Mouse (Mus musculus) urinary bladder, adult 18-20 months (tissue): Measurements from ENCODE around the gene Hist1h4h.
"Not testable (repeated sequence)": the region's sequence is repeated elsewhere in the genome, so short reads cannot be mapped to it uniquely, and the experiment has no call there.

Source experiments
- DNase-seq, 2 experiments: peaks; one replicate each; pipeline ENCODE4 v3.0.0; 2022; ENCODE audit warnings: low spot score in 2 of 2, mixed read lengths in 2 of 2

Gene Hist1h4h

DNA sequence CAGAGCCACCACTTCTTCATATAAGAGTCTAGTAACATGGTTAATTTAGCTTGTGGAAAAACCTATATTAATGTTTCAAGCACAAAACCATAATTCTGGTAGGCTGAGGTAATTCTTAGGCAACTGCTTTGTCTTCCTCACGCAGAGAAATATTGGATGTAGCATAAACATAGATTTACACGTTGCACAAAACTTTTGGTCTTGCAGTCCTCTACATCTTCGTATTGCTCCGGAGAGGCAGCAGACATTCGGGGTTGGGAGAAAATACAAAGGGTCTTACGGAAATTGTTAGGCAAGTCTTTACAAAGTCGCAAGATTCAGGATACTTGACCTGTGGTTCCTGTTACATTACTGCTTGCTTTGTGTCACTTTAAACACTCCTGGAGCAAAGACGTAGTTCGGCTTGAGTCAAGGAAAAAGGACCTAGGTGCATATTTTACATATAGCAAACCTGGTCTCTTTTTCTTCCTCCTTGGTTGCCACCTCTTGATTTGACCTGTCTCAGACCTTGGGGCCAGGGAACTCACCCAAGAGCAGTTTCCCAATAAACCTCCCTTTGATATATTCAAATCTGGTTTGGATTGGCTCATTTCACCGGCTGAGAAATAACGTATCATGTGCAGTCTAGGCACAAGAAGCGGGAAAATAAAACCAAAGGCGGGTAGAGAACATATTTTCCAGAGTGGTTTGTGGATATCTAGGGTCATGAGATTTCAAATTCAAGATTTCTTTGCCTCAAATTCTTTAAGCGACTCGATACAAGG lies 3.7 kb downstream of the Hist1h4h start:
- DNase-seq: no peak

DNA sequence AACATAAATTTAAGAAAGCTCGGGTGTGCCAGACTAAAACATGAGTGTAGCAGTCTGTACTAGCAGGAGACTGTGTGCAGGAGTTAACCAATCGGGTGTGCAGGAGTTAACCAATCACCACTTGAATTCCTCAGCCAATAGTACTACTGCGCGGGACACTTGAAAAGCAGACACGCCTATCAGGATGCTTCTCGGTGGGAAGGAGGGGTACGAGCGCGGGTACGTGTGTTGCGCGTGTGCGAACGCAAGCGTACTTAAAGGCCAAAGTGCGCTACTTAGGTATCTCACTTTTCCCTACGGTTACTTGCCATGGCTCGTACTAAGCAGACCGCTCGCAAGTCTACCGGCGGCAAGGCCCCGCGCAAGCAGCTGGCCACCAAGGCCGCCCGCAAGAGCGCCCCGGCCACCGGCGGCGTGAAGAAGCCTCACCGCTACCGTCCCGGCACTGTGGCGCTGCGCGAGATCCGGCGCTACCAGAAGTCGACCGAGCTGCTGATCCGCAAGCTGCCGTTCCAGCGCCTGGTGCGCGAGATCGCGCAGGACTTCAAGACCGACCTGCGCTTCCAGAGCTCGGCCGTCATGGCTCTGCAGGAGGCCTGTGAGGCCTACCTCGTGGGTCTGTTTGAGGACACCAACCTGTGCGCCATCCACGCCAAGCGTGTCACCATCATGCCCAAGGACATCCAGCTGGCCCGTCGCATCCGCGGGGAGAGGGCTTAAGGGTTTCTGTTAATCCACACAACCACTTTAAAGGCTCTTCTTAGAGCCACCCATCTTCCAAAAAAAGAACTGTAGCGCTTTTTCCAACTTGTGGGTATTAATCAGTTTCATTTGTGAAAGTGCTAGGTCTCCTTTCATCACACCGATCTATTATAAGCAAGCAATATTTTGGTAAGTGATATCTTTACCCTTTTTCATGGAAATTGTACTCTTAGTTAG lies 4.6 kb downstream of the Hist1h4h start, which contains the start of gene Hist1h3g:
TSS of gene Hist1h3g (plus strand) at position 286 of the 939 bp plus-strand sequence.
- peak; percentile 67 to 70 for DNase-seq

DNA sequence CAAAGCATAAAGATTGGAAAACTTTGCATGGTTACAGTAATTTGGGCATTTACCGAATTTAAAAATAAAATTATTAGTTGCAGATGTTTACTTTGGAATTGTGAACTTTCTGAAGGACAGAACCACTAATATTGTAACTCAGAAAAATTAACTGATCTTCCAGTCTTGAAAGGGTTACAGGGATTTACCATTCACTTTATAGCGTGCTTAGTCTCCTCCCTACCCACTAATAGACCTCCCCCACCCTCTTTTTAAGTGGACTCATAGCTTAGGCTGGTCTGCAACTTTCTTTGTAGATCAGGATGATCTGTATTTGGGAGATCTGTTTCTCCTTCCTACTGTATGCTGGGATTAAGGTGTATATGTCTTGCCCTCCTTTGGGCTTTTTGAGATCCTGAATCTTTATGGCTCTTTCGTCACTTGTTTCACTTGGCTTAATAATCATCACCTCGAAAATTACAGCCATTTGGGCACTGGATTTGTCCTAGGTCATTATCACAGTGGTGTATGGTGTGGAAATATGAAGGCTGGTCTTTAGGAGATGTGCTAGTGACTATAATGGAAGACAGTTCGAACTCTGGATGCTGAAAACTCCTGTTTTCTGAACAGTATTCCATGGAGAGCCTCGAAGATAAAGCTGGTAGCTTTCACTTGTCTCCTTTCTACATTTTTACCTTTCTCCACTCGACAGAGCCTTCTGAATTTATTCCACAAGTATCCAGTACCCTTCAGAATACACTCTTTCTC lies 5.4 kb downstream of the Hist1h4h start:
- DNase-seq: no peak

DNA sequence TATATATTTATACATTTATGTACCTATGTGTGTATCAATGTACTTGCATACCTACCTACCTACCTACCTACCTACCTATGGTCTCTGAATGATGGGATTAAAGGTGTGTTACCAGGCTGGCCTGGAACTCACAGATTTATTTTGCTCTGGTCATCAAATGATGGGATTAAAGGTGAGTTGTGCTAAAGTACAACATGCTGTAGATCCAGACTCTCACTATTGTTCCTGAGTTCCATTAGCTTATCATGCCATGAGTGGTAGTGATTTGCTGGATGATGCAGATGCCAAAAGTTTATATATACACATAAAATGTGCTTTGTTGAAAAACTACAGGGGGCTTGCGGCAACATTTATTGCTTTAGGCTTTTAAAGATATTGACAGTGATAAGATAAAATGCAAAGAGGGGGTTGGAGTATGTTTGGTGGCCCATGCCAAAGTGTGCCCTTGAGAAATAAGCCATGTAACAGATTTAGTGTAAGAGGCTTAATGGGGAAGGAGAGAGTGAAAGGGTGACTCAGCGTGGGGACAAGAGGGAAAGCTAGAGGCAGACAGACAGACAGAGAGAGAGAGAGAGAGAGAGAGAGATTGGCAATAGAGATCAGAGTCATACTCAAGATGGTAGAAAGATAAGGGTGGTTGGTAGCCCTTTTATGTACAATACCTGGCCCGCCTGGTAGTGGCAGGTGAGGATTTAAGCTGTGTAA lies 6.3 kb downstream of the Hist1h4h start:
- no peak for DNase-seq

GRCm38 (mm10) chr13:23538249-23538648 lies 7.4 kb downstream of the Hist1h4h start:
- DNase-seq: no peak

- DNase-seq: not testable (repeated sequence)
Measured at GRCm38 (mm10) chr13:23539821-23540220, 9.0 kb downstream of the Hist1h4h start.

GRCm38 (mm10) chr13:23541497-23541896 lies 10.6 kb downstream of the Hist1h4h start:
- DNase-seq: no peak

- not testable (repeated sequence) for DNase-seq
Measured at GRCm38 (mm10) chr13:23542225-23542980, 11.6 kb downstream of the Hist1h4h start.

DNA sequence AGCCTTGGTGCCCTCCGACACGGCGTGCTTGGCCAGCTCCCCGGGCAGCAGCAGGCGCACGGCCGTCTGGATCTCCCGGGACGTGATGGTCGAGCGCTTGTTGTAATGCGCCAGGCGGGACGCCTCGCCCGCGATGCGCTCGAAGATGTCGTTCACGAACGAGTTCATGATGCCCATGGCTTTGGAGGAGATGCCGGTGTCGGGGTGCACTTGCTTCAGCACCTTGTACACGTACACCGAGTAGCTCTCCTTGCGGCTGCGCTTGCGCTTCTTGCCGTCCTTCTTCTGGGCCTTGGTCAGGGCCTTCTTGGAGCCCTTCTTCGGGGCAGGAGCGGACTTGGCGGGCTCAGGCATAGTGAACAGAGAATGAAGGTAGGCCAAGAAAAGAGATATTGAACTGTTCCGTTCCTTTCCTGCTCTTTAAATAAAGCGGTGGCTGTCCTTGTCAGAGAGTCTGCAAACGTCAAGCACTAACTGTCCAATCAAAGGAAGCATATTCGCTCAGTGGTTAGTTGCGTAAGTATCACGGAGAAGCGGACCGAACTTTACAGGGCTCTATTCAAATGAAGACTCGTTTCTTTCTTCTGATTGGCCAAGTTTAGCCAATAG lies 12.3 kb downstream of the Hist1h4h start, which contains the start of gene Hist1h2bh:
TSS of gene Hist1h2bh (minus strand) at position 394 of the 609 bp plus-strand sequence.
- peak; percentile 56 to 61 for DNase-seq

- DNase-seq: peak; percentile 59 to 62
Measured at GRCm38 (mm10) chr13:23543965-23544786, 13.3 kb downstream of the Hist1h4h start, which contains the start of gene Hist1h3f. Gene Hist1h3f (plus strand): TSS chr13:23544052.

DNA sequence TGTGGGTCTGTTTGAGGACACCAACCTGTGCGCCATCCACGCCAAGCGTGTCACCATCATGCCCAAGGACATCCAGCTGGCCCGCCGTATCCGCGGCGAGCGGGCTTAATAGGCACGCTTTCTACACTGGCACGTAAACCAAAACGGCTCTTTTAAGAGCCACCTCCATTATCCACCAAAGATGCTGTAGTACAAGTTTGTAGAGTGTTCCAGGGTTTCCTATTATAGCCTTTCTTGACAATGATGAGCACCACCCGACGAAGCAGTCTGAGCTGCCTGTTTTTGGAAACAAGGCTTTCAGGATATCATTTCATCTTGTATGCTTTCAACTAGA lies 13.9 kb downstream of the Hist1h4h start:
- DNase-seq: not testable (repeated sequence)

DNA sequence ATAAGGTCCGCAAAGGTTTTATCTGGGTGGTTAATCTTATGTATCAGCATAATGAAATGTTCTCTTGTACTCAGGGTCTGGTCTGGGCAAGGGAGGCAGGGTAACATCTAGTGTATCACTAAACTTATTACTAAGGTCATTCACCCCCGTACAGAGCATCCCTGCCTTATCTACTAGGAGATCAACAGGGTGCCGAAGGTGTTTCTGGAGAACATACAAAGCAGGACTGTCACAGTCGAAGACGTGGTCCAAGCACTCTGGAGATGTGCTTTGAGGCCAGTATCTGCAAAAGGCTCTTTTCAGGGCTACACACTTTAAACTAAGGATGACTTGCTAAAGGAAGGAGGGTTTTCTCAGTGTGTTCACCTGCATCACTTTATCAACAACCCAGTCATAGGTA lies 15.8 kb downstream of the Hist1h4h start:
- DNase-seq: no peak

DNA sequence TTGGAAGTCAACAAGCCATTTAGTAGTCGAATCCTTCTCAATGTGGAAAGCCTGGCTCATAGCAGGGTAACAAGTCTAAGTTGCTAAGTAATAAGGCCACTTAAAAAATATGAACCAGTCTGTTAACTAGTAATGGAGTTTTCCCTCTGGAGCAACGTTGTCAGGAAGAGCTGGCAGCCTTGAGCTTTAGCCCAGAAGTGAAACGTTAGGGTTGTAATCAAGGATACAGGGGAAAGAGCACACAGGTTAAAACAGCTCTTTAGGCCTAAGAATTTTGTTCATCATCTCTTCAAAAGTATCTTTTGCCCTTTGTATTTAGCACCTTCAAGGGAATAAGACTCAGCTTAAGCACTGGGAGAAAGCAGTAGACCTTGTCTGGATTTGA lies 19.9 kb downstream of the Hist1h4h start:
- no peak for DNase-seq

- peak; percentile 66 to 73 for DNase-seq
Measured at GRCm38 (mm10) chr13:23551146-23551834, 20.4 kb downstream of the Hist1h4h start, which contains the start of gene Hist1h4f. Gene Hist1h4f (minus strand): TSS chr13:23551648.

DNA sequence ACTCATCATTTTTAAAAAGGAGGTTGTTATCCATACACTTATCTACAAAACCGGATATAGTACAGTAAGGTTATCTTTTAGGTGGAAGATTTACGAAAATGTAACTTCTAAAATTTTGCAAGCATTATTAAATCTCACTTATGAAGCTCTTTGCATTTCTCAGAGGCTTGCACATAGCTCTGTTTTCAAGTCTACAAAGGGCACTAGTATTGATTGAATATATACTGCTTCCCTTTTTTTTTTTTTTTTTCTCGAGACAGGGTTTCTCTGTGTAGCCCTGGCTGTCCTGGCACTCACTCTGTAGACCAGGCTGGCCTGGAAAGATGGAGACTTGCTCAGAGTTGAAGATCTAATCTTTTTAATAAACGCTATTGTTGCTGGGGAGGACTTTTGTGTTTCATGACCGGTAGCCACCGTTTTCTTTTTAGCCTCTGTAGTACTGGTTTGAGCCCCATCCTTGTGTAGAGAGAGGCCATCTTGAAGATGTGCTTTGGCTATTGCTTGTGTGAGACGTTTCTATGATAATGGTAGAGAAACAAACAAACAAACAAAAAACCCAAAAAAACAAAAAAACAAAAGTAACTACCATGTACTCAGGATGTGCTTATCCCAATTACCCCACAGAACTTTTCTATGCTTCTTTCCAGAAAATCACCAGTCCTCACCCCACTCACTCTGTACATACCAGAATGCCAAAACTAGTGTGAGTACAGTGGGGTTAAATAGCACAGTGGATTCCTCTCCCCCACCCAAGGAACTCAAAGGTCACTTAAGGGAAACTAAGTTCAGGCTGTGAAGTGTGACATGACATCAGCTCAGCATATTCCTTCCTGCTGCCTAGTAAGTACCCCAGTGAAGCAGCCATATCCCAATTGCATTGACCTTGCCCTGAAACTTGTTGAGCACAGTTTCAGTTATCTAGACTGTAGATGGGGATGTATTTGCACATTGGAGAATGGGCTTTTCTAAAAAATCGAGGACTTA lies 21.4 kb downstream of the Hist1h4h start:
- no peak for DNase-seq

DNA sequence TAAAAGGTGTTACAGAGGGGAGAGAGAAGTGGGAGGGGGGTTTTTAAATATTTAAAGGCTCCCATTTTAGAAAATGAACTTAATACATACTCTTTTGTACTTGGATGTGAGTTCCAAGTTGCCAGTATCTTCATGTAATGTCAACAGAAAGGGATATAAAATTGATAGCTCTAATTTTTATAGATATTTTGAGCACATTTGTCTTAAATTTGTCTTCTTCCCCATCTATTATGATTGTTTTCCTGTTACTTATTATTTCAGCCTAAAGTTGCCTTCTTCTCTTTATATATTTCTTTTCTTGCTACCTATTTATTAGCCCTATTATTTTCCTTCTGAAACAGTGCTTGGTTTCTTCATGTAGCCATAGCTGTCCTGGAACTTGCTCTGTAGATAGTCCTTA lies 22.1 kb downstream of the Hist1h4h start, which contains the start of gene Hist1h1d:
TSS of gene Hist1h1d (plus strand) at position 301 of the 400 bp plus-strand sequence.
- DNase-seq: no peak

DNA sequence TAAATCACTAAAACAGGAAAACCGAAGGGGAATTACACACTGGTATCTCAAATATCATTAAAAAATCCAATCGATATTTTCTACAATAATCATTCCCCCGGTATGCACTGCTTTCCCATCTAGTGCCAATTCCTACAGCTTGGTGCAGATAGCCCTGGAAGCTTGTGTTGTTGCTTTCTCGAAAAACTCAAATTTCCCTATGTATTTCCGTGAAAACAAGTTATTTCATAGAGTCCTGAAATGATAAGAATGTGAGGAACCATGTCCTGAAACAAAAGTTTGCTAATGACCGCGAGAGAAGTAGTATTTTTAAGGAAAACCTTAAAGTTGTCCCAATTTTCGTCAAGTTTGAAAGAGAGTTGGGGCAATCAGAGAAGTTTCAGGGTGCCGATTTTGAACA lies 23.5 kb downstream of the Hist1h4h start:
- no peak for DNase-seq
